Mouse (Mus musculus) hindbrain, embryonic 14.5 days (tissue): ENCODE results near the gene Clmp. TPM values are rescaled to one million over a fixed set of nuclear protein-coding genes. Genes with fewer than 3 reads are reported as not detected.
A peak's percentile ranks its signal among the peaks of the same experiment; 100 is the strongest.
"Not testable (repeated sequence)": the region's sequence is repeated elsewhere in the genome, so short reads cannot be mapped to it uniquely, and the experiment has no call there.

Source experiments
- ATAC-seq: fragments of 200-750 bp; cut with Nextera tagmentation; 2 replicates; pipeline ENCODE4 v1.8.0; 2017; ENCODE audit warnings: moderate number of reproducible peaks, mild to moderate bottlenecking, moderate TSS enrichment, moderate library complexity; ENCODE audit not compliant: low FRiP score
- DNase-seq: peaks from one replicate; pipeline ENCODE4 v3.0.0-alpha.2; 2015; ENCODE audit warnings: low spot score
- H3K27ac ChIP-seq: fragments of 300-500 bp; sonication (generic); 2 replicates; pipeline ENCODE4 v1.5.1; 2014; ENCODE audit warnings: mild to moderate bottlenecking, moderate library complexity
- H3K27me3 ChIP-seq: fragments of 300-500 bp; sonication (generic); 2 replicates; pipeline ENCODE4 v1.6.1; 2014; ENCODE audit warnings: mild to moderate bottlenecking, low read length, mixed read lengths; ENCODE audit not compliant: control insufficient read depth, insufficient read depth
- H3K36me3 ChIP-seq: fragments of 300-500 bp; sonication (generic); replicated peaks from 2 replicates; pipeline ENCODE4 v1.6.1; 2014; ENCODE audit not compliant: control insufficient read depth, insufficient read depth
- H3K4me1 ChIP-seq: fragments of 300-500 bp; sonication (generic); replicated peaks from 2 replicates; pipeline ENCODE4 v1.6.1; 2014; ENCODE audit warnings: antibody characterized with exemption, low read length, mixed read lengths; ENCODE audit not compliant: control insufficient read depth, insufficient read depth
- H3K4me2 ChIP-seq: fragments of 300-500 bp; sonication (generic); replicated peaks from 2 replicates; pipeline ENCODE4 v1.6.1; 2014; ENCODE audit warnings: mild to moderate bottlenecking, moderate library complexity
- H3K4me3 ChIP-seq: fragments of 300-500 bp; sonication (generic); replicated peaks from 2 replicates; pipeline ENCODE4 v1.5.1; 2014; ENCODE audit warnings: mild to moderate bottlenecking, low read length
- H3K9ac ChIP-seq: fragments of 300-500 bp; sonication (generic); 2 replicates; pipeline ENCODE4 v1.6.1; 2014
- H3K9me3 ChIP-seq: fragments of 300-500 bp; sonication (generic); 2 replicates; pipeline ENCODE4 v1.6.1; 2016; ENCODE audit warnings: low read length; ENCODE audit not compliant: control insufficient read depth
- WGBS: fragments of 180-500 bp; shearing (Covaris S2); extraction: QIAGEN DNeasy Blood & Tissue Kit; methylation state at CpG from one replicate; pipeline ENCODE4 v1.1.7; 2014; 5-methylcytosine and 5-hydroxymethylcytosine counted together
- polyA plus RNA-seq: library from polyadenylated mRNA; unstranded; fragments of >200 nt; fragmentation: Nextera tagmentation; extraction: Ambion mirVana; gene quantifications from 2 replicates; pipeline ENCODE4 v1.2.1, GENCODE M21; 2014

The Clmp gene
- polyA plus RNA-seq, 1 experiment from 2014 or later, result 56.6 TPM

DNA sequence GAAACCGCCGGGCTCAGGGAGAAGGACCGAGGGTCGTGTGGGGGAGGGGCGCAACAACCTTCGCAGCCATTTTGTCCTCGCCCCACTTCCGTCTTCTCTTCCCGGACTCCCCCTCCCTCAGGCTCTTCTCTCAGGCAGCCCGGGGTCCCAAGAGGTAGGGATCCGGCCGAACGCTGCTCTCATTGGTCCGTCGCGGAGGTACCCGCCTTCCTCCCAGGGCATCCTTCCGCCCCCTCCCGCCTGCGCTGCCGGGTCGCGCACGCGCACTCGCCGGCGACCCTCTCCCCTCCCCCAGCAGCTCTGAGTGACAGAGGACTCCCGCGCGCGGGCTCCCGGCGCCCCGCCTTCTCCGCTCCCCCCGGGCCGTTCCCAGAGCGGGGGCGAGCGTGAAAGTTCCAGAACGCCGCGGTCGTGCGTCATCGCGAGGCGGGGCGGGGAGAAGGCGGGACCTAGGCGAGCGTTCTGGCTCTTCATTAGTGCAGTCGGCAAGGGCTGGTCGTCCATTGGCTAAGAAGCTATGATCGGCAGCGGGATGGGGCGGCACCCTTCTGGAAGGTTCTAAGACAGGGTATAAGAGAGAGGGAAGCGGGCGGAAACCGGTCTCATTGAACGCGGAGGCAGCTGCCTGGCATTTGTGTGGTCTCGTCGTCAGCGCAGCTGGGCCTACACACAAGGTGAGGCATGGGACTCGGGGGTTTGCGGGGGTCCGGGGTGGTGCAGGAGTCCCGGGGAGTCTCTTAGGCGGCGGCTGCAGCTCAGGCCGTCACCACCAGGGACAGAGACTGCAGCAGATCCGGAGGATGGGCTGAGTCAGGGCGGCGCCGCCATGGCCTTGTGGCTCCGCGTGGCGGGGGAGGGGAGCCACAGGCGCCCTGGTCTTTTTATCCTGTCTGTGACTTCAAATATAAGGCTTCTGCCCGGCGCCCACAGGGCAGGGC, 115.2 kb downstream of the Clmp start, which contains the start of gene Hspa8:
TSS of gene Hspa8 (plus strand) at position 310 of the 938 bp plus-strand sequence.
- Histone ChIP-seq H3K9ac (peak within 1 kb of the TSS; percentile 89), H3K27me3 (no peaks in the 10 kb centered on the region), H3K4me2 (peak within 1 kb of the TSS; percentile 89), H3K9me3 (no peaks in the 10 kb centered on the region), H3K27ac (peak within 1 kb of the TSS; percentile 99), H3K4me3 (peak within 1 kb of the TSS; percentile 67), H3K36me3 (peaks cover 33% of the 10 kb centered on the region), H3K4me1 (peaks cover 21% of the 10 kb centered on the region)
- ATAC-seq (peak; percentile 97), DNase-seq (peak; percentile 100)
- under 1% methylated on average over 75 of the region's 83 CpGs for WGBS

DNA sequence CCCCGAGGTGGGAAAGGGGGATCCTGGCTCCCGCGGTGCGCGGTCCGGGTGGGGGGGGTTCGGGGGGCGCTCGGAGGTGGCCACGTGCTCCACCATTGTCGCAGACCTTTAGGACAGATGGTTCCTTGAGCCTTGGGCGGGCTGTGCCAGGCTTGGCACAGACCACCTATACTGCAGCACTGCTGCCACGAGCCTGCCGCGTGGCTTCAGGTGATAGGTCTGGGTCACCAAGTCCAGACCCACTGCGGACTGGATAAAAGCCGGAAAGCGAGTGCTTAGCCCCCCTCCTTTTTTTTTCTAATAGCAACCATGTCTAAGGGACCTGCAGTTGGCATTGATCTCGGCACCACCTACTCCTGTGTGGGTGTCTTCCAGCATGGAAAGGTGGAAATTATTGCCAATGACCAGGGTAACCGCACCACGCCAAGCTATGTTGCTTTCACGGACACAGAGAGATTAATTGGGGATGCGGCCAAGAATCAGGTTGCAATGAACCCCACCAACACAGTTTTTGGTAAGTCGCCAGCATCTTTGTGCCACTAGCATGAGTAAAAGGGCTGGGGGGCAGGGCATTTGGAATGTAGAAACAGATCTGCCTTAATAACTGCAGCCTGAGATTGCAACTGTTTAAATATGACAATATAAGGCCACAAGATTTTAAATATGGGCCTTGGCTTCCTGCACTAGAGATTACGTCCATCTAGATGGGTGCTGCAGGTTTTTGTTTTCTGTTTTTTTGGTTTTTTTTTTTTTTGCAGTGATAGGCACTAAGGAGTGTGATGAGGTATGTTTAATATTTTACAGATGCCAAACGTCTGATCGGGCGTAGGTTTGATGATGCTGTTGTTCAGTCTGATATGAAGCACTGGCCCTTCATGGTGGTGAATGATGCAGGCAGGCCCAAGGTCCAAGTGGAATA, 116.1 kb downstream of the Clmp start:
- peaks cover 29% of the 10 kb centered on the region for H3K4me1 ChIP-seq
- peak overlapping the region; percentile 89 for H3K9ac ChIP-seq
- not testable (repeated sequence) for DNase-seq, H3K27me3 ChIP-seq, H3K9me3 ChIP-seq
- H3K36me3 ChIP-seq, result peaks cover 42% of the 10 kb centered on the region
- H3K4me3 ChIP-seq, result peak overlapping the region; percentile 67
- 0 out of 2 replicates have a peak, but pooled peaks have one; percentile 13 for ATAC-seq
- H3K27ac ChIP-seq, result peak overlapping the region; percentile 86
- WGBS, result under 1% methylated on average over 28 of the region's 28 CpGs
- H3K4me2 ChIP-seq, result peak overlapping the region; percentile 89

DNA sequence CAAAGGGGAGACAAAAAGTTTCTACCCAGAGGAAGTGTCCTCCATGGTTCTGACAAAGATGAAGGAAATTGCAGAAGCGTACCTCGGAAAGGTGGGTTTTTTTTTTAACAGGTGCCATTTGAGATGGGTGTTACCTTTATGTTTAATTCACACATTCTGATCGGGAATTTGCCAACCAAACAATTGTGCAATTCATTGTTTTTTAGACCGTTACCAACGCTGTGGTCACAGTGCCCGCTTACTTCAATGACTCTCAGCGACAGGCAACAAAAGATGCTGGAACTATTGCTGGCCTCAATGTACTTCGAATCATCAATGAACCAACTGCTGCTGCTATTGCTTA, 116.7 kb downstream of the Clmp start:
- ATAC-seq, H3K9me3 ChIP-seq, H3K27ac ChIP-seq, H3K27me3 ChIP-seq, DNase-seq: not testable (repeated sequence)
- WGBS, result 5% methylated on average over 8 of the region's 8 CpGs
- Histone ChIP-seq H3K36me3 (peaks cover 48% of the 10 kb centered on the region), H3K4me1 (peaks cover 36% of the 10 kb centered on the region), H3K4me2 (peak overlapping the region; percentile 89), H3K4me3 (peak overlapping the region; percentile 67), H3K9ac (peak overlapping the region; percentile 89)

DNA sequence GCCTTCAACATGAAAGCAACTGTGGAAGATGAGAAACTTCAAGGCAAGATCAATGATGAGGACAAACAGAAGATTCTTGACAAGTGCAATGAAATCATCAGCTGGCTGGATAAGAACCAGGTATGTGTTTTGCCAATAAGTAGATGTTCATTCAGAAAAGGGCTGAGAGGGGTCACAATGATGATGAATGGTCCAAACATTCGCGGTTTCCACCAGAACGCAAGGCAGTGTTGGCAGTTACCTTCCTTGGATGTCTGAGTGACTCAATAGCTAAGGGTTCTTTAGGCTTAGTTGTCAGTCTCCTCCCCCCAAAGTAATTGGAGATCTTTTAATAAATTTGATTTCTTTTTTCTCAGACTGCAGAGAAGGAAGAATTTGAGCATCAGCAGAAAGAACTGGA, 118.8 kb downstream of the Clmp start:
- H3K36me3 ChIP-seq, result peaks cover 51% of the 10 kb centered on the region
- peaks cover 46% of the 10 kb centered on the region for H3K4me1 ChIP-seq

DNA sequence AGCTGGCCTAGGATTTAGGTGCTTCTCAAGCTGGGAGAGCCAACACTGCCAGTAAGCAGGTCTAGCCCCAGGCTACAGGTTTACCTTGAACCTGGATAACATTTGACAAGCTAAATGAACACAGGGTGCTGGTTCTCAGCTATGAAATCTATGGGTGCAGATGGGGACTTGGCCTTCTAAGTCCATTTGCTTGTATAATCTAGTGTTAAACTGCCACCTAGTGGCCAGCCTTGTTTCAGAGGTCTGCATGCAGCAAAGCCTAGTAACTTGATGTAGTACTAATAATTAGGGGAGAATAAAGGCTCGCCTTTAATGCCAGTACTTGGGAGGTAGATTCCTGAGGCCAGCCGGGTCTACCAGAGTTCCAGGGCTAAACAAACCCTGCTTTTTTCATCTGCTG, 119.5 kb downstream of the Clmp start:
- H3K27me3 ChIP-seq, result no peaks in the 10 kb centered on the region
- 20% methylated on average over 2 of the region's 2 CpGs for WGBS
- H3K36me3 ChIP-seq, result peaks cover 51% of the 10 kb centered on the region
- peak overlapping the region; percentile 56 for H3K4me2 ChIP-seq
- peak; percentile 86 for DNase-seq
- peak overlapping the region; percentile 5 for H3K4me3 ChIP-seq
- no peak overlapping the region for H3K9ac ChIP-seq
- no peak for ATAC-seq
- peaks cover 42% of the 10 kb centered on the region for H3K4me1 ChIP-seq
- H3K9me3 ChIP-seq, result no peaks in the 10 kb centered on the region
- no peak overlapping the region for H3K27ac ChIP-seq

More for the DNA sequence above, 118.8 kb downstream of the Clmp start:
- H3K27ac ChIP-seq, ATAC-seq, H3K9me3 ChIP-seq, H3K27me3 ChIP-seq, H3K9ac ChIP-seq, H3K4me3 ChIP-seq, DNase-seq: not testable (repeated sequence)
- peak overlapping the region; percentile 56 for H3K4me2 ChIP-seq
- 66% methylated on average over 3 of the region's 3 CpGs for WGBS

DNA sequence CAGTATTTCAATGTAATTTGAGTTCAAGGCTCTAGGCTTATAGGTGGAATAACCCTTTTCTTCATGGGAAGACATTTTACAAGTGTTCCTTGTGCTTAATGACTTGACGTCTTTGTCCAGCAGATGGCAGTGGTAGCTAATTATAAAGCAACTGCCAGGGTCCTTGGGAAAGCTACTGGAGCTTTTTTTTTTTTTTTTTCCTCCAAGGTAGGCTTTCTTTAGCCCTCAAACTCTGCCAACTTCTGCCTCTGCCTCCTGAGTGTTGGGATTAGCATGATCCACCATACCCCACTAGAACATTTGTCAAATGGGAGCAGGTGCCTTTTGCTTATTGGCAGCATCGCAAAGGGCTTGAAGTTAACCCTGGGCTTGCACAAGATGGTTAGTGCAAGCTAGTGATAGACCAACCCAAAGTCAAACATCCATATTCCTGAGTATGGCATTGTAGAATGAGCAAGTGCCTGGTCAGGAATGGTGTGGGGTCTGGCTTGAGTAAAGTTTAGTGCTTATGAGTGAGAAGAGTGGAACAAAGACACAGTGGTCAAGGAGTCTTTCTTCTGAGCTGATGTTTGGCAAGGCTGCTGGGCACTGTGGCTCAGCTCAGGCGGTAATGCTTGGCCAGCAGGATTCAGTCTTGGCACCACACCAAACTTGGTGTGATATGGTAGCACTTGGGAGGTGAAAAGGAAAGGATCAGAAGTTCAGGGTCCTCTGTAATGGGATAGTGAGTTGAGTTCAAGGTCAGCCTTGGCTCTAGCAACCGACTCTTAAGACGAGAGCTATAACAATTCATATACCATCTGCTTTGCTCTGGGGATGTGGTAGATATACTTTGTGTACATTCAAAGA, 120.9 kb downstream of the Clmp start:
- peak; percentile 16; the same call in 1 of the 2 replicates for ATAC-seq
- peak overlapping the region; percentile 74 for H3K27ac ChIP-seq
- H3K4me1 ChIP-seq, result peaks cover 42% of the 10 kb centered on the region
- DNase-seq, result peak; percentile 76
- WGBS, result 23% methylated on average over 5 of the region's 5 CpGs
- no peaks in the 10 kb centered on the region for H3K9me3 ChIP-seq
- H3K36me3 ChIP-seq, result peaks cover 59% of the 10 kb centered on the region
- H3K9ac ChIP-seq, result peak overlapping the region; percentile 18
- H3K4me2 ChIP-seq, result peak overlapping the region; percentile 56; the same call in 1 of the 2 replicates
- no peaks in the 10 kb centered on the region for H3K27me3 ChIP-seq
- H3K4me3 ChIP-seq, result no peak overlapping the region

DNA sequence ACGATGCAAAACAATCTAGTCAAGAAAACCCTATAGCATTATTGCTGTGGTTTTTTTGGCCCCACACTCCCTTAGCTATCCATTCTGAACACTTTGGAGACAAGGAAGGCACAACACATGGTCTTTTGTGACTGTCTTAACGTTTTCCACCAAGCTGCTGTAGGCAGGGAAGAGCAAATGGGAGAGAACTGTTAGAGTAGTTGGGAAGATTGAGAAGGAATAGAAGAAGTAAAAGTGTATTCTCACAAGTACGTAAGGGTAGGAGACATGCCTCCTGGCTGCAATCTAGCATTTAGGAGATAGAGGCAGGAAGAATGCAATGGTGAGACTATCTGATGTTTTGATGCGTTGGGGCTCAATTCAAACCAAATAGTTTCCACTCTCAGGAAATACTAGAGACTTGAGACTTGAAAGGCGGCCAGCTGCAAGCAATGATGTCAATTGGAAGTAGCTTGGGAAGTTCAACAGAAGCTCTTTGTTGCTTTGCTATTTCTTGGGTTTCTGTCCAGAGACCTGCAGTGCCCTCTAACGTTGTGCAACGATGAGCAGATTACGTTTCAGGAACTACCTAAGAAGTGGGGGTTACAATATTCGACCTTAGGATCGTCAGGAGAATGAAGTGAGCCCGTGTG, 121.6 kb downstream of the Clmp start:
- WGBS, result 26% methylated on average over 11 of the region's 11 CpGs
- peak overlapping the region; percentile 24 for H3K9ac ChIP-seq
- DNase-seq (peak; percentile 33), ATAC-seq (no peak; the same call in 1 of the 2 replicates)
- H3K4me1 ChIP-seq, result peaks cover 42% of the 10 kb centered on the region
- no peaks in the 10 kb centered on the region for H3K27me3 ChIP-seq
- peaks cover 58% of the 10 kb centered on the region for H3K36me3 ChIP-seq
- H3K4me3 ChIP-seq, result no peak overlapping the region
- H3K4me2 ChIP-seq, result no peak overlapping the region
- no peaks in the 10 kb centered on the region for H3K9me3 ChIP-seq
- peak overlapping the region; percentile 74 for H3K27ac ChIP-seq
